ENCODE assay signal across 11 mouse cellular contexts in genomic region chr17:5298891-5299559, GRCm38 (mm10).
DNase-seq lines count a peak whose midpoint lies in the region; ATAC-seq lines count a peak whose summit lies in the region.
"Had no signal": no experiment of that assay in that cellular context is flagged by ENCODE, and none has a peak within 500 bp of the region (broad histone marks: within the 10 kb centered on the region; RNA-seq: fewer than 3 reads in every experiment).

No protein-coding gene starts in this region.

- H3K4me3 ChIP-seq in heart, embryonic 16.5 days (ENCODE audit: low read length), result no peak overlapping the region
- no peak overlapping the region for H3K4me3 ChIP-seq in limb, embryonic 15.5 days
- H3K4me3 ChIP-seq in limb, embryonic 10.5 days, result no peak overlapping the region
- no peak overlapping the region for H3K4me3 ChIP-seq in midbrain, embryonic 15.5 days
- H3K4me3 ChIP-seq: embryonic facial prominence, embryonic 13.5 days had no signal

- H3K4me2 ChIP-seq in heart, embryonic 16.5 days (ENCODE audit: low read depth, low read length), result no peak overlapping the region
- H3K4me2 ChIP-seq in limb, embryonic 15.5 days, result no peak overlapping the region
- no peak overlapping the region for H3K4me2 ChIP-seq in midbrain, embryonic 15.5 days
- H3K4me2 ChIP-seq: embryonic facial prominence, embryonic 13.5 days had no signal

- no peaks in the 10 kb centered on the region for H3K27me3 ChIP-seq in heart, embryonic 16.5 days (ENCODE audit: control insufficient read depth, insufficient read depth, low read length)
- no peaks in the 10 kb centered on the region for H3K27me3 ChIP-seq in limb, embryonic 15.5 days
- no peaks in the 10 kb centered on the region for H3K27me3 ChIP-seq in limb, embryonic 10.5 days (ENCODE audit: low read depth, poor library complexity, severe bottlenecking)
- no peaks in the 10 kb centered on the region for H3K27me3 ChIP-seq in midbrain, embryonic 15.5 days (replicated peaks)
- H3K27me3 ChIP-seq: embryonic facial prominence, embryonic 13.5 days had no signal

- H3K4me1 ChIP-seq in heart, embryonic 16.5 days (ENCODE audit: control insufficient read depth, insufficient read depth, low read length), result peaks cover 10% of the 10 kb centered on the region
- peaks cover 17% of the 10 kb centered on the region for H3K4me1 ChIP-seq in limb, embryonic 15.5 days
- peaks cover 3% of the 10 kb centered on the region; the same call in 1 of the 2 replicates for H3K4me1 ChIP-seq in limb, embryonic 10.5 days
- peaks cover 40% of the 10 kb centered on the region for H3K4me1 ChIP-seq in midbrain, embryonic 15.5 days

- H3K9me3 ChIP-seq in heart, embryonic 16.5 days (replicated peaks; ENCODE audit: control insufficient read depth, low read length), result no peaks in the 10 kb centered on the region
- H3K9me3 ChIP-seq in limb, embryonic 15.5 days, result no peaks in the 10 kb centered on the region
- no peaks in the 10 kb centered on the region for H3K9me3 ChIP-seq in limb, embryonic 10.5 days (replicated peaks)
- H3K9me3 ChIP-seq in midbrain, embryonic 15.5 days, result no peaks in the 10 kb centered on the region
- H3K9me3 ChIP-seq: embryonic facial prominence, embryonic 13.5 days had no signal

- WGBS in heart, embryonic 16.5 days, result 63% methylated on average over 5 of the region's 5 CpGs
- 73% methylated on average over 5 of the region's 5 CpGs for WGBS in limb, embryonic 15.5 days
- WGBS in limb, embryonic 10.5 days, result 91% methylated on average over 5 of the region's 5 CpGs
- whole genome bisulfite sequencing in midbrain, embryonic 15.5 days, result 80% methylated on average over 5 of the region's 5 CpGs

- H3K27ac ChIP-seq in heart, embryonic 16.5 days (ENCODE audit: low read length), result 0 out of 2 replicates have a peak overlapping the region, but pooled peaks have one; percentile 34
- H3K27ac ChIP-seq in limb, embryonic 15.5 days, result no peak overlapping the region
- no peak overlapping the region for H3K27ac ChIP-seq in limb, embryonic 10.5 days
- peak overlapping the region; percentile 35; the same call in 1 of the 2 replicates for H3K27ac ChIP-seq in midbrain, embryonic 15.5 days
- H3K27ac ChIP-seq: embryonic facial prominence, embryonic 13.5 days had no signal

- no peaks in the 10 kb centered on the region for H3K36me3 ChIP-seq in heart, embryonic 16.5 days (ENCODE audit: control insufficient read depth, insufficient read depth)
- peaks cover 9% of the 10 kb centered on the region for H3K36me3 ChIP-seq in limb, embryonic 15.5 days
- peaks cover 48% of the 10 kb centered on the region for H3K36me3 ChIP-seq in limb, embryonic 10.5 days
- no peaks in the 10 kb centered on the region for H3K36me3 ChIP-seq in midbrain, embryonic 15.5 days (replicated peaks)

- no peak for DNase-seq in heart, adult 8-10 months (ENCODE audit: low spot score)
- no peak for DNase-seq in limb, embryonic 10.5 days (ENCODE audit: low spot score)
- peak; percentile 53 to 56 for DNase-seq in cerebellum, adult 18-20 months
- no peak for DNase-seq in spleen, postnatal 36 days (ENCODE audit: low spot score in 2 of 2)
- DNase-seq: kidney, adult 18-20 months; lung, postnatal 36 days had no signal

- ATAC-seq in heart, embryonic 16.5 days (replicated peaks; ENCODE audit: extremely low read depth, insufficient read depth, low FRiP score), result 0 out of 2 replicates have a peak, but pooled peaks have one; percentile 25
- ATAC-seq in limb, embryonic 15.5 days (ENCODE audit: insufficient number of reproducible peaks, low FRiP score, low TSS enrichment, low read depth), result 0 out of 2 replicates have a peak, but pooled peaks have one; percentile 40
- ATAC-seq in midbrain, embryonic 15.5 days (replicated peaks), result no peak
- ATAC-seq in erythroblast, adult 5-6 weeks (replicated peaks; ENCODE audit: low FRiP score, poor library complexity, severe bottlenecking), result no peak

- no peak overlapping the region for H3K9ac ChIP-seq in heart, embryonic 16.5 days (ENCODE audit: low read length)
- H3K9ac ChIP-seq in limb, embryonic 15.5 days, result no peak overlapping the region
- H3K9ac ChIP-seq in midbrain, embryonic 15.5 days, result no peak overlapping the region
- H3K9ac ChIP-seq: embryonic facial prominence, embryonic 13.5 days had no signal

Comparison
In these comparisons a context has a peak if more than half of its experiments do, and no peak if none do; other contexts are left out.
1. ATAC-seq: peak in heart, embryonic 16.5 days (single experiment) and limb, embryonic 15.5 days (single experiment); none in midbrain, embryonic 15.5 days (single experiment) and erythroblast, adult 5-6 weeks (single experiment).
2. H3K27ac ChIP-seq: peak in heart, embryonic 16.5 days (single experiment) and midbrain, embryonic 15.5 days (single experiment); none in limb, embryonic 15.5 days (single experiment) and limb, embryonic 10.5 days (single experiment).
3. DNase-seq: peak in cerebellum, adult 18-20 months (2 of 2); none in heart, adult 8-10 months (single experiment), limb, embryonic 10.5 days (single experiment) and spleen, postnatal 36 days (0 of 2).